Mouse (Mus musculus) frontal cortex, postnatal 10 days (tissue): ENCODE data around the gene Mllt3.
A peak's percentile ranks its signal among the peaks of the same experiment; 100 is the strongest.

Experiments used
- DNase-seq, 2 experiments: peaks; one replicate each; pipeline ENCODE4 v3.0.0; 2022; ENCODE audit warnings: low spot score in 2 of 2, mixed read lengths in 1 of 2

Mllt3 gene

GRCm38 (mm10) chr4:87775721-87776120 is 257.4 kb downstream of the Mllt3 start:
- no peak for DNase-seq

- no peak for DNase-seq
Measured at GRCm38 (mm10) chr4:87774515-87774914, 258.6 kb downstream of the Mllt3 start.

GRCm38 (mm10) chr4:87767711-87768561 is 265.2 kb downstream of the Mllt3 start:
- peak in 1 of 2 experiments; percentile 7 for DNase-seq

GRCm38 (mm10) chr4:87765729-87766128 is 267.4 kb downstream of the Mllt3 start:
- no peak for DNase-seq

DNA sequence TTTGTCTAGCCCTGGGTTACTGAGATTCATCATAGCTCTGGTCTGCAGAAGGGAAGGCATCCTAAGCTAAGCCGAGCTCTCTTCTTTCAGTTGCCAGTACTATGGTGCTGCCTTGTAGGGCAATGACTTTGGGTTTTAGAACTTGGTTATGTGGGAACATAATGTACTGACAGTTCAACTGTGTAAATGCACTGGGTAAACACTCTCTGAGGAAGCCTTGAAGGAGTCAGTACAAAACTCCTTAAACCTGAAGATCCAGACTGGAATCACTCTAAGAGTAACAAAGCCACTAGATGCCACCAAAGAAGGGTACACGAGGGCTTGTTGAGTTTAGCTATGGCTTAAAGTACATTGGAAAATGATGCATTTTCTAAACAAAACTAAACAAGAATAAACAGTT is 272.1 kb downstream of the Mllt3 start:
- DNase-seq: no peak

GRCm38 (mm10) chr4:87760297-87760696 is 272.9 kb downstream of the Mllt3 start:
- DNase-seq: no peak

GRCm38 (mm10) chr4:87759625-87760024 is 273.5 kb downstream of the Mllt3 start:
- no peak for DNase-seq

GRCm38 (mm10) chr4:87759110-87759509 is 274.1 kb downstream of the Mllt3 start:
- DNase-seq: no peak

DNA sequence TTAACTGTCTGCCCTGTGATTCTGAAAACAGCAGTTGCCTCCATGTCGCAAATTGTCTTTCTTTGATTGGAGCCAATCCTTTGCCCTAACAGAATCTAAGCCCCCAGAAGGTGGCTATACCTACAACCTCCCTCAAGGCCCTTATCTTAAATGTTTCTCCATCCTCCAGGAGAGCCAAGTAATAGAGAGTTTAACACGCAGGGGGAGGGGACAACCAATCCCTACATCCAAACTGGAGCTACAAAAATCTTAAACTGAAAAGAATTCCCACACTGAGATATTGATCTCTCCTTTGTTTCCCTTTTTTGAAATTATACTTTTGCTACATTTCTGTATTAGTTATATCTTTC is 281.7 kb downstream of the Mllt3 start:
- no peak for DNase-seq

GRCm38 (mm10) chr4:87750856-87751514 is 282.2 kb downstream of the Mllt3 start:
- DNase-seq: no peak

GRCm38 (mm10) chr4:87749532-87750234 is 283.5 kb downstream of the Mllt3 start:
- no peak for DNase-seq

- no peak for DNase-seq
Measured at GRCm38 (mm10) chr4:87745016-87745645, 288.0 kb downstream of the Mllt3 start.

GRCm38 (mm10) chr4:87739524-87740128 is 293.5 kb downstream of the Mllt3 start:
- DNase-seq: no peak

GRCm38 (mm10) chr4:87739104-87739503 is 294.1 kb downstream of the Mllt3 start:
- no peak for DNase-seq

GRCm38 (mm10) chr4:87737201-87737806 is 295.9 kb downstream of the Mllt3 start:
- no peak for DNase-seq

GRCm38 (mm10) chr4:87736779-87737178 is 296.4 kb downstream of the Mllt3 start:
- no peak for DNase-seq

DNA sequence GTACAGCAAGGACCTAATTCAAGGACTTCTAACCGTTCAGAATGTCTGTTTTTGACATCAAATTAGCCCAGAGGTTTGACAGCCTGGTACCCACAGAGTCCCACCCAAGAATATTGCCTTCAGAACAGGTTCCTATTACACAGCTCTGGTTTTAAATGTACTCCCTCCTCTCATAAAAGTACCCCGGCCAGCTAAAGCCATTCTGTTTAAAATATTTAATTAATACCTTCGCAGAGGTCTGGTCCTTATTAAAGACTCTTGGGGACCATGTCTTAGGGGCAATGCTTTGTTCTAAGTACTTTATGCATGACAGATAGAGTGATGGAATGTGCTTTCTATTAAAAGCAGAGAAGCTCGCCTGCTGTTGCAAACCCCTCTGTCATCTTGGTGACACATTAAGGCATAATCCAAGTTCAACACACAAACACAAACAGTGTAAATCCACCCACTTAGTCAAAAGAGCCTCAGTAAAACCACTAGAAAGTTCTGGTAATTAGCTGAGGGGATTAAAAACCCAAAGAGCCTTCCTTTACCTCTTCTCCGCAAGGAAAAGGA is 302.0 kb downstream of the Mllt3 start:
- no peak for DNase-seq

- DNase-seq: peak in 1 of 2 experiments; percentile 28
Measured at GRCm38 (mm10) chr4:87728581-87728980, 304.6 kb downstream of the Mllt3 start.

DNA sequence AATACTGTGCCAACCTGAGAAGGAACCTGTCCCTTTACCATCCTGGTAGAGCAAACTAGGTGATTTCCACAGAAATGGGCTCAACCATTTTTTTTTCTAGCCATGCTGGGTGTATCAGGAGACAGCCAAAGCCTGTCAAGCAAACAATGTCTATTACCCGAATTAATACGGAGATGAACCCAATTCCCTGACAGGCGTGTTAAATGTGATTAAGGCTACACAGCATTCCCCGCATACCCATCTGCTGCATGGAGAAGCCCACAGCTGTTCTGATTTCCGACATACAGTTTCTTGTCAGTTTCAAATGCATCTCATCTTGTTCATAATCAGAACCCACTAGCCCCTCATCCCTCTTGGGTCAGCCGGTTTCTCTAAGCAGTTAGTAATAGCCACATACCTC is 309.7 kb downstream of the Mllt3 start:
- DNase-seq: no peak
